ENCODE assay signal across 9 mouse cellular contexts in the genomic region with DNA sequence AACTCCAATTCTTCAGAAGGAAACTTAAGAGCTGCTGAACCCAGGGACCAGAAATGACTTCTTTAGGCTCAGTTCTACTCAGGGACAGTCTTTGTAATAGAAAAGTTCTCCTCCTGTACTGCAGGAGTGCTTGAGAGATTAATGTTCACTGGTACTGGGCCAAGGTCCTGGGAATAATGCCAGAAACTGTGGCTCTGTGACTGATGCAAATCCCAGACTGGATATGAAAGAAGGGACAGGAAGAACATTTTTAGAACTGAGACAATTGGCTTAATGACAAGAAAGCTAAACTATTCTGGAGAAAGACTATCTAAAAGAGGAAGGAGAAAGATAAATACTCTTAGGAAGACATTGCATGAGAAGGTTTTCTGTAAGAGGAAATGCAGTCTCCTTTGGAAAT.
A peak's percentile ranks its signal among the peaks of the same experiment; 100 is the strongest.
DNase-seq lines count a peak whose midpoint lies in the region; ATAC-seq and TF ChIP-seq lines count a peak whose summit lies in the region.
"Had no signal": no experiment of that assay in that cellular context is flagged by ENCODE, and none has a peak within 500 bp of the region (broad histone marks: within the 10 kb centered on the region; RNA-seq: fewer than 3 reads in every experiment).

No protein-coding gene starts in this region.

- peak; percentile 76 for DNase-seq in embryonic facial prominence, embryonic 14.5 days (ENCODE audit: low spot score)
- DNase-seq in embryonic facial prominence, embryonic 10.5 days (ENCODE audit: low spot score): no peak
- DNase-seq in adrenal gland, postnatal 36 days: peak; percentile 90 to 93
- DNase-seq in gastrocnemius, postnatal 14 days: peak; percentile 73
- DNase-seq in limb, embryonic 14.5 days (ENCODE audit: low spot score): peak; percentile 88
- DNase-seq in skeletal muscle tissue, adult 2 months (ENCODE audit: low read depth, low spot score): peak; percentile 69

- intact Hi-C loops in gastrocnemius, postnatal 14 days (cut with DNase I; ENCODE audit: low total_unique reads): no loop called here

- no peaks in the 10 kb centered on the region for H3K36me3 ChIP-seq in embryonic facial prominence, embryonic 14.5 days (ENCODE audit: control insufficient read depth, insufficient read depth, low read length)
- no peaks in the 10 kb centered on the region for H3K36me3 ChIP-seq in embryonic facial prominence, embryonic 10.5 days (replicated peaks)
- no peaks in the 10 kb centered on the region for H3K36me3 ChIP-seq in kidney, embryonic 15.5 days
- H3K36me3 ChIP-seq in limb, embryonic 14.5 days (ENCODE audit: control insufficient read depth, insufficient read depth, low read length): no peaks in the 10 kb centered on the region
- H3K36me3 ChIP-seq in forebrain, embryonic 15.5 days: no peaks in the 10 kb centered on the region
- H3K36me3 ChIP-seq: liver, embryonic 15.5 days had no signal

- TF ChIP-seq POLR2A in limb, embryonic 14.5 days (IDR thresholded peaks at IDR 0.05; ENCODE audit: borderline replicate concordance, extremely low read depth, insufficient read depth, insufficient read length): no peak

- H3K27me3 ChIP-seq in embryonic facial prominence, embryonic 14.5 days (replicated peaks; ENCODE audit: control insufficient read depth, insufficient read depth, low read length): no peaks in the 10 kb centered on the region
- no peaks in the 10 kb centered on the region for H3K27me3 ChIP-seq in embryonic facial prominence, embryonic 10.5 days (replicated peaks; ENCODE audit: low read depth, poor library complexity, severe bottlenecking)
- H3K27me3 ChIP-seq in kidney, embryonic 15.5 days: no peaks in the 10 kb centered on the region
- H3K27me3 ChIP-seq in limb, embryonic 14.5 days (ENCODE audit: control insufficient read depth, insufficient read depth, low read length): no peaks in the 10 kb centered on the region
- no peaks in the 10 kb centered on the region for H3K27me3 ChIP-seq in forebrain, embryonic 15.5 days
- H3K27me3 ChIP-seq: liver, embryonic 15.5 days had no signal

- no peak overlapping the region for H3K4me3 ChIP-seq in embryonic facial prominence, embryonic 14.5 days (ENCODE audit: low read depth, low read length)
- H3K4me3 ChIP-seq in embryonic facial prominence, embryonic 10.5 days: no peak overlapping the region
- no peak overlapping the region for H3K4me3 ChIP-seq in kidney, embryonic 15.5 days (replicated peaks)
- H3K4me3 ChIP-seq in limb, embryonic 14.5 days (replicated peaks; ENCODE audit: low read length): no peak overlapping the region
- no peak overlapping the region for H3K4me3 ChIP-seq in forebrain, embryonic 15.5 days
- H3K4me3 ChIP-seq: liver, embryonic 15.5 days had no signal

- H3K27ac ChIP-seq in embryonic facial prominence, embryonic 14.5 days (replicated peaks; ENCODE audit: low read depth, low read length): no peak overlapping the region
- no peak overlapping the region for H3K27ac ChIP-seq in embryonic facial prominence, embryonic 10.5 days (replicated peaks)
- H3K27ac ChIP-seq in kidney, embryonic 15.5 days: no peak overlapping the region
- no peak overlapping the region for H3K27ac ChIP-seq in limb, embryonic 14.5 days (replicated peaks; ENCODE audit: low read depth, low read length)
- no peak overlapping the region for H3K27ac ChIP-seq in forebrain, embryonic 15.5 days (replicated peaks)
- H3K27ac ChIP-seq: liver, embryonic 15.5 days had no signal

- H3K4me1 ChIP-seq in embryonic facial prominence, embryonic 14.5 days (ENCODE audit: control insufficient read depth, insufficient read depth, low read length): no peaks in the 10 kb centered on the region
- H3K4me1 ChIP-seq in embryonic facial prominence, embryonic 10.5 days: no peaks in the 10 kb centered on the region
- H3K4me1 ChIP-seq in kidney, embryonic 15.5 days: no peaks in the 10 kb centered on the region
- H3K4me1 ChIP-seq in limb, embryonic 14.5 days (ENCODE audit: control insufficient read depth, insufficient read depth, low read length): no peaks in the 10 kb centered on the region
- H3K4me1 ChIP-seq in forebrain, embryonic 15.5 days: no peaks in the 10 kb centered on the region
- H3K4me1 ChIP-seq: liver, embryonic 15.5 days had no signal

- no peak for ATAC-seq in embryonic facial prominence, embryonic 14.5 days (ENCODE audit: low read depth)
- ATAC-seq in kidney, embryonic 15.5 days (replicated peaks; ENCODE audit: low FRiP score): peak; percentile 86
- ATAC-seq in limb, embryonic 14.5 days (ENCODE audit: low FRiP score, low read depth): peak; percentile 62
- ATAC-seq in forebrain, embryonic 15.5 days (replicated peaks): no peak

- H3K9me3 ChIP-seq in embryonic facial prominence, embryonic 14.5 days (ENCODE audit: control insufficient read depth, low read length): no peaks in the 10 kb centered on the region
- H3K9me3 ChIP-seq in embryonic facial prominence, embryonic 10.5 days: no peaks in the 10 kb centered on the region
- H3K9me3 ChIP-seq in kidney, embryonic 15.5 days (replicated peaks): no peaks in the 10 kb centered on the region
- no peaks in the 10 kb centered on the region for H3K9me3 ChIP-seq in limb, embryonic 14.5 days (ENCODE audit: control insufficient read depth, low read length)
- H3K9me3 ChIP-seq in forebrain, embryonic 15.5 days: no peaks in the 10 kb centered on the region
- H3K9me3 ChIP-seq: liver, embryonic 15.5 days had no signal

- H3K9ac ChIP-seq in embryonic facial prominence, embryonic 14.5 days (ENCODE audit: low read depth, low read length): no peak overlapping the region
- no peak overlapping the region for H3K9ac ChIP-seq in kidney, embryonic 15.5 days
- no peak overlapping the region for H3K9ac ChIP-seq in limb, embryonic 14.5 days (ENCODE audit: low read depth, low read length, severe bottlenecking)
- H3K9ac ChIP-seq in forebrain, embryonic 15.5 days (replicated peaks): no peak overlapping the region
- H3K9ac ChIP-seq: liver, embryonic 15.5 days had no signal

- no peak overlapping the region for H3K4me2 ChIP-seq in embryonic facial prominence, embryonic 14.5 days (ENCODE audit: low read depth, low read length)
- H3K4me2 ChIP-seq in kidney, embryonic 15.5 days: no peak overlapping the region
- no peak overlapping the region for H3K4me2 ChIP-seq in limb, embryonic 14.5 days (replicated peaks; ENCODE audit: low read depth, low read length, severe bottlenecking)
- H3K4me2 ChIP-seq in forebrain, embryonic 15.5 days (replicated peaks): no peak overlapping the region
- H3K4me2 ChIP-seq: liver, embryonic 15.5 days had no signal

Comparison
In these comparisons a context has a peak if more than half of its experiments do, and no peak if none do; other contexts are left out.
1. ATAC-seq: peak in kidney, embryonic 15.5 days (single experiment) and limb, embryonic 14.5 days (single experiment); none in embryonic facial prominence, embryonic 14.5 days (single experiment) and forebrain, embryonic 15.5 days (single experiment).